Mouse (Mus musculus) heart, adult 18-20 months (tissue): ENCODE measurements around the gene Fezf2. TPM values are rescaled to one million over a fixed set of nuclear protein-coding genes. Genes with fewer than 3 reads are reported as not detected.

Experiments used
- DNase-seq, 2 experiments: peaks; one replicate each; pipeline ENCODE4 v3.0.0; 2021 to 2022; ENCODE audit warnings: mixed read lengths in 1 of 2
- long read RNA-seq, 2 experiments: library from polyadenylated mRNA; stranded (forward); transcript quantifications; one replicate each; pipeline ENCODE4 v2.0.0; 2021
- total RNA-seq, 2 experiments: library from RNA; stranded (reverse); gene quantifications; 2 replicates each; pipeline ENCODE4 v1.2.3; 2021

Gene Fezf2
- total RNA-seq = not detected
- long read RNA-seq, experiment 1 = 0 reads
- long read RNA-seq, experiment 2 = 0 reads

GRCm38 (mm10) chr14:12348089-12348488, at the start of gene Fezf2:
Gene Fezf2 (minus strand): TSS chr14:12348189.
- DNase-seq = no peak

GRCm38 (mm10) chr14:12397561-12397960, 49.6 kb upstream of the Fezf2 start:
- DNase-seq = no peak

- no peak for DNase-seq
These were observed 46.3 kb upstream of the Fezf2 start for GRCm38 (mm10) chr14:12394318-12394717.

DNA sequence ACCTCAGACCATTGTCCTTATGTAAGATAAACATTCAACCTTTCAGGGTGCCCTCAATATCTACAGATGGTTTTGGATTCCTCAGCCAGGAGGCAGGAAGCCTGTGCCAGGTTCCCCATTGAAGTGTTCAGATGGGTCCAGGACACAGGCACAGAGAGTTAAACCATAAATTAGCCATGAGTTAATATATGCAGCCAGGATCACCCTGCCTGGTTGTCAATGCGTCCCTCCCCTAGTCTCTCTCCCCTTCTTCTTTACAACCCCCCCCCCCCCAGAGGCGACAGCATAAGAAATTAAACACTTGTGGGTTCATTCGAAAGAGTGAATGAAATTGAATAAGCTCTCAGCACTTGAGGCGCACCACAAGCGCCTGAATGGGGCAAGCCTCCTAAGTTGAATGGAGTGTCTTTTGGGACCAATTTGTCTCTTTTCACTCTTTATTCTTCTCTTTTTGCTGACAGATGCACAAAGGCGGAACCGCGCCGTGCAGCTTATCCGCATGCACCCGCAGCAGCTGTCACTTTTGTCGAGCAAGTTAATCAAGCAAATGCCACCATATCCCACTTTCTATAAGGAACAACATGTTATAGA, 45.4 kb upstream of the Fezf2 start:
- no peak for DNase-seq

DNA sequence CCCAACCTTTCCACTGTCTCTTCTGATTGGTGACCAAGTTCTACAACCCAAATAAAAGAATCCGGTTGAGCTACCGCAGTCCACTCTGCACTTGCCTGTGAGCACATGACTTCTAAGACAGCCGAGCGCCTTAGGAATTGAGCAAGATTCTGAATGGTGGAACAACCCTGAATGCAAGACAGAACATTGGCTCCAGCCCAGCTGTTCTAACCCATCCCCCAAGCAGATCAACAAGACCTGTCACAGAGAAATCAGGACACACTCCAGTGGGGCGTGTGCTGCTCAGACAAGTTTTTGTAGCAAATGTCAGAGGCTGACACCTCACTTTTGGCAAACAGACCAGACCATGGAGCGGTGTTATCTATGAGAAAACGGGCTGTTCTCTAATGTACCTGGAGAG, 43.2 kb upstream of the Fezf2 start:
- no peak for DNase-seq

DNA sequence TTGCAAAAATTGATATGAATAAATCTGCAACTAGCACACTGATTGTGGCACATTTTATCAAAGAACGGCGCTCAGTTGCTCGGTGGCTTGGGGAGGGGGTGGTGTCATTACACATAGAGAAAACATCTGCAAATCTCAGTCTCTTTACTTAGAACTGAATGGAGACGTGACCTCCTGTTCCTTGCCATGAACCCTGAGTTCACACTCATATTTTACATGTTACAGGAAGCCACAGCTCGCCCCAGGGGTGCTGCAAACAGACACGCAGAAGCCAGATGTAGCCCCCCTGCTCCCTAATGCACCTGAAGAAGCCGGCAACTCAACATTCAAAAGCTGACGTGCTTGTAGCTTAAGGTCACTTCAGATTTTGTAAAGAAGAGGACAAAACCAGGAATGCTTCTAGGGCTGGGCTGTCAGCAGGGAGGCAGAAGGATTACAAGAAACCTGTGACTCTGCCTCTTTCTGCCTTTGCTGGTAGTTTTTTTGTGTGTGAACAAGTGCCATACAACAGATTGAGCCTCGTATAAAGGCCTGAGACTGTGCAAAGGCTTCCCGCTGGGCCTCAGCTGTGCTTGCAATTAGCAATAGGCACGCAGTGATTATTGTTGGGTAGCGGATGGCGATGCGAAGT, 40.9 kb upstream of the Fezf2 start:
- DNase-seq = no peak

DNA sequence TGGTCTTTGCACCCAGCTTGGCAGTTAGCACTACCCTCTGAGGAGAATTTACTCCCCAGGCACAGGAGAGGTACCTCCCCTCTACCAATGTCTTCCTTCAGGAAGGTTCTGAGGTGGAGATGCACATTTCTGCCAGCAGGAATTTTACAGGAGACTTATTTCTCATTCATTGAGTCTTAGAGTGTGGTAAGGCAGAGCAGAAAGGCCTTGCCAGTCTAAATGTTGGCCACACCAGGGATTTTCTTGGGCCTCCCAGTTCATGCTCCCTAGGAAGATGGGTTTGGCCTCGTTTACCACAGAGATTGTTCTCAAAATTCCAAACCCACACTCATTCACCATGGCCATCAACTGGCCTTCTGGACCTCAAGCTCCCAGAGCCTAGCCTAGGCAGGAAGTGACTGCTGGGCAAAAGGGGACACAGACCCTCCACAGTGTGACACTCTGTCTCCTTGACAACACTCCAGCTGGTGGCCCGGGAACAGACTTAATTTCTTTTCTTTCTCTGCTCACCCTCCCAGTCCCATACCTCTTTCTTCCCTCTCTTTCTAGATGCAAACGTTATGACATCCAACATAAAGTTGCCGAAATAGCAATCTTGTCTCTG, 40.3 kb upstream of the Fezf2 start:
- no peak for DNase-seq

- no peak for DNase-seq
These were observed 39.2 kb upstream of the Fezf2 start for GRCm38 (mm10) chr14:12387176-12387575.

GRCm38 (mm10) chr14:12377883-12378282, 29.9 kb upstream of the Fezf2 start:
- no peak for DNase-seq

- DNase-seq = no peak
These were observed 29.3 kb upstream of the Fezf2 start for GRCm38 (mm10) chr14:12377289-12377688.

DNA sequence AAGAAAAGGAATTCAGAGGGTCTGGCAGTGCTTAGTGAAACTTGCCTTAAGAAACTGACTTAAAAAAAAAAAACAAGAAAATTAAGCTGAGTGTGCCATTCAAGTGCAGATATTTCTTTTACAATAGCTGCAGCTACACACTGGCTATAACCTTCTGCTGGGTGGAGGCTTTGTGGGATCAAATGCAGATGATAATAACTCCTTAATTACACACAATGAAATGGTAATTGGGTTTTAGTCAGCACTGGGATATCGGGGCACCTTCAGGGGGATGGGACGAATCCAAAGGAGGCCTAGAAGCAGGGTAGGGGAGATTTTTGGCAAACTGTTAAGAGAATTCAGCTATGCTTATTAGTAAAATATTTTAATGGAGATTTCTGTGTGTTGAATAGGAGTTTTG, 27.5 kb upstream of the Fezf2 start:
- no peak for DNase-seq

GRCm38 (mm10) chr14:12350271-12350916, 2.4 kb upstream of the Fezf2 start:
- DNase-seq = no peak

DNA sequence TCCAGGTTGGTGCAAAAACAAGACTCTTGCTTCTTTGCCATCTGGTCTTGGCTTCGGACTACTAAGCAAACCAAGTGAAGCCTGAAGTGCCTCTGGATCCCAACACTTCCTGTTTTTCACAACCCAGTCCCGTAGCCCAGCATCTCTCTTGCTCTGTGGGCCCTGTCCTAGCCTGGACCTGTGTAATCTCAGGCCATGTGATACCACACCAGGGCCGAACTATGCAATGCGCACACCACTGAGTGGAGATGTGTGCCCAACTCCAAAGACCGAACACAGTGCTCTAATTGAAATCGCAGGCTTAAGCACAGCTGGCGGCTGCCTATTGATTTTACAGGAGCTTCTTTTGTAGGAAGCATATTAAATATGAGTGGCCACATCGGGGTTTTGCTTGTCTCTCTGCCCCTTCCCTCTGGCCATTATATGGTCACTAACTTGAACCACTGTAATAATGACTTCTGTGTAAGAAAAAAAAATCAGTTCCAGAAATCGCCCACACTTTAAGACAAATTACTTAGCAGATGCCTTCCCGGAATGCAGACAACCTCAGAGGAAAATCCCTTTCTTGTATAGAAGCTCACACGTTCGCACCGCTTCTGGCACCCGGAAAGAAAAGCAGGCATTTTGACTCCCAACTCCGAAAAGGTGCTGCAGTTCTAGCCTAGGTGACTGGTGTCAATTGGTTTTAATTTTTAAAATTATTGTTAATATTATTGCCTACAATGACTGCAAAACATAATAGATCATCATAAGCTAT, 1.5 kb upstream of the Fezf2 start:
- no peak for DNase-seq

DNA sequence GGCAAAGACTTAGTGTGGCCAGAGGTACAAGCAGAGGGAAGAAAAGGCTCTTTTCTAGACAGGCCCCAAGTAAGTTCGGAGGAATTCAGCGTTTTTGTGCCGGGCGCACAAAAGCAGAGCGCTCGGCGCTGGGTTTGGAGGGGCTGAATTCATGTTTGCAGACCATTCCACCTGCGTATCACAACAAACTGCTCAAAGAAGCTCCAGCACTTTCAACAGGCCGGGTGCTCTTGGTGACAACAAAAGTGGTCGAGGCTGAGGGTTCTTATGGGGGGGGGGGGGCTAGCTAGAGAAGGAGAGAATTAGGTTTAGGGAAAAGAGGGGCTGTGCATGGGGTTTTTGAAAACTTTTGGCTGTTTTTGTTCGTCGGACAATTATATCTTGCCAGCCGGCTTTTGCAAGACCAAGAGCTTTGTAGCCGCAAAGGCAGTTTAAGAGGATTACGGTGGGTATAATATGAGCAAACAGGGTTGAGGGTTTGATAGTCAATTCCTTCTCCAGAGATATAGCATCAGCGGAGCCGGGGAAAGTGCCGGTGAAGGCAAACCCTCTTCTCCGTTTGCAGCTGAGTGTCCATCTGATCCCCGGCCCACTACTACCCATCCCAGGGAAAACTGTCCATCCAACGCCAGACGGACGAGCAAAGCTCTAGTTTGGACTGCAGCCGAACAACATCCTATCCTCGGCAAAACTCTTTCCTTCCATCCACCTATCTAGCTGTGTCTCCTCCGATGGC, 956 bp downstream of the Fezf2 start:
- no peak for DNase-seq

- DNase-seq = no peak
These were observed 1.8 kb downstream of the Fezf2 start for GRCm38 (mm10) chr14:12346011-12346864.

- DNase-seq = no peak
These were observed 2.6 kb downstream of the Fezf2 start for GRCm38 (mm10) chr14:12345241-12345921.

DNA sequence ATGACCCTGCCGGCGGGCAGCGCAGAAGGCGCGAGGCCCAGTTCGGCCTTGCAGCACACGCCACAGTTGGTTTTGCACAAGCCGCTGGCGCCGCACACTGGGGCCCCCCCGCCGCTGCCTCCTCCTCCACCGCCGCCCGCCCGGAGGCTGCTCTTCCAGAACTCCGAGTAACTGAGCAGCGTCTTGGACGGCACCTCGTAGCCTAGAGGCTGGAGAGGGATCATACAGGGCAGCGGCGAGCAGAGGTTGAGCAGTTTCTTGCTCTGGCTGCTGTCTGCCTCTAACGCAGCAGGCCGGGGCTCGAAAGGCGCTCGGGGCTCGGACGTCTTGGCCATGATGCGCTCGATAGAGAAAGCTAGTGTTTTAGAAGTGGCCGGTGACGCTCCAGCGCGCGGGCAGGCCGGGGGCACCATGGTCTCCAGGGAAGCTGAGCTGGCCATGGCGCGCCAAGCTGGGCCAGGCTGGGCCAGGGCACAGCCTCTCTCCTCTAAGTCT, 3.2 kb downstream of the Fezf2 start:
- DNase-seq = no peak

DNA sequence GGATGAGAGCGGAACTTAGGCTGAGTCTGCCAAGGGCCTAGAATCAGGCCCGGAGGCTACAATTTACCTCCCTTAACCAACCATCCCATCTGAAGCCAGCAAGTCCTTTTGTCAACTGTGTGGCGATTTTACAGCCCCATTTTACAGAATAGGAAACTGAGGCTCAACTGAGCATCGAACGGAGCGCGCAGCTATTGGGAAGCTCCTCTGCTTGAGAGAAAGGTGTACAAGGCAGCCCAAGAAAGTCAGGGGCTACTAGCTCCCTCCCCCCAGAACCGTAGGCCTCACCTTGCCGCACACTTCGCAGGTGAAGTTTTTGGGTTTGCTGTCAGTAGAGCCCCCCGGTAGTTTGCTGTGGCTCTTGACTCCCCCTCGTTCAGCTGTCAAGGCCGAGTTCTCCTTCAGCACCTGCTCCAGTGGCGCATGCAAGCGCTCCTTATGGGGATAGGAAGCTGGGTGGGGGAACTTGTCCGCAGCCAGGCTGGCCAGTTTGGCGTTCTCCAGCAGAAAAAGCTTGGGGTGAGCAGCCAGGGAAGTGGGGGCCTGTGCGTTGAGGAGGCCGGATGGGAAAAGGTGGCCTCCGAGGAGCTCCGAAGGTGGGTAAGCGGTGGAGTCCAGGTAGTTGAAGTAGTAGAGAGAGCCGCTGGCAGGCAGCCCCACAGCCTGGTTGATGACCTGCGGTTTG, 3.8 kb downstream of the Fezf2 start:
- no peak for DNase-seq

GRCm38 (mm10) chr14:12343451-12343941, 4.5 kb downstream of the Fezf2 start:
- no peak for DNase-seq
